Mouse (Mus musculus): ENCODE measurements around the gene Opcml. TPM values are rescaled to one million over a fixed set of nuclear protein-coding genes. Genes with fewer than 3 reads are reported as not detected.

The Opcml gene
- polyA plus RNA-seq, 1 experiment from 2014 or later, result 0.02 TPM

DNA sequence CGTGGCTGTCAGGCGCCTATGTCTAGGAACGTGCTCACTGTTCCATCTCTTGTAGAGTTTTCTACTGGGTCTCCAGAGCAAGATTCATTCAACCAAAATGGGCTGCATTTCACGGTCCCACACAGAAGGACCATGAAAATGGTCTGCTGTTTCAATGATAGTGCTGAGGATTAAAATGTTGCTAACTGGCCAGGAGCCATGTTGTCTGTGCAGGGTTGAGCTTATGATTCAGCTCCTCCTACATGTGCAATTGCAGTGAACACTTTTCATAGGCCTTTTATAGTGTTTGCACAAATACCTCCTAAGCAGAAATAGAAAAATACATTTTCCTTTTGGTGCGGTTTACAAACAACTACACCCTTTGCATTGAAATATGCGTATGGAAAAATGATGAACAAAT is 684.0 kb downstream of the Opcml start:
- TF ChIP-seq EP300 (IDR thresholded peaks at IDR 0.05; ENCODE audit: low read depth) (no peak), CTCF (IDR thresholded peaks at IDR 0.05; ENCODE audit: low read depth) (no peak)
- no peak overlapping the region for H3K9ac ChIP-seq (replicated peaks)
- no peak overlapping the region for H3K4me2 ChIP-seq (ENCODE audit: low read depth, low read length)
- H3K27ac ChIP-seq (ENCODE audit: low read depth), result no peak overlapping the region
- H3K27me3 ChIP-seq (ENCODE audit: insufficient read depth, low read length), result no peaks in the 10 kb centered on the region
- no peaks in the 10 kb centered on the region for H3K9me3 ChIP-seq (ENCODE audit: low read length)
- no peaks in the 10 kb centered on the region for H3K36me3 ChIP-seq (replicated peaks; ENCODE audit: insufficient read depth, low read length)
- ATAC-seq (no peak), DNase-seq (no peak)
- no peak overlapping the region for H3K4me3 ChIP-seq (ENCODE audit: low read depth, low read length)
- 80% methylated on average over 6 of the region's 6 CpGs for WGBS (ENCODE audit: insufficient replicate concordance)
- no peaks in the 10 kb centered on the region for H3K4me1 ChIP-seq (ENCODE audit: insufficient read depth)

DNA sequence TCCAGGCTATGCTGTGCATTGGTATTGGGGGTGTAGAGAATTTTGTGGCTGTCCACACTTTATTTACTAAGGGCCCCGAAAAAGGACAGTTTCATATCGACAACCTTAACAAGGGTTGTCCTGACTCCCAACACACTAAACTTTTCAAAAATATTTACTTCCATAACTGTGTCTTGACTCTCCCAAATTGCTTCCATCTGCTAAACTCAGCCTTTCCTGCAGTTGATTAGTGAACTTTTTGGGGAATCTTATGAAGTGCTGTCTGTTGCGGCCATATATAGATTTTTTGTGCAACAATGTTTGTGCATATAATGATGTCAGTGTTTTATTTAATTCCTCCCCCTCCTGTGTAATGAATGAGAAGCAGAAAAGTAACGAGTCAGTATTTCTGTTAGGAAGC is 690.7 kb downstream of the Opcml start:
- no peaks in the 10 kb centered on the region for H3K4me1 ChIP-seq (ENCODE audit: insufficient read depth)
- H3K9ac ChIP-seq (replicated peaks), result no peak overlapping the region
- no peak overlapping the region for H3K4me2 ChIP-seq (ENCODE audit: low read depth, low read length)
- no peak overlapping the region for H3K4me3 ChIP-seq (ENCODE audit: low read depth, low read length)
- no peaks in the 10 kb centered on the region for H3K27me3 ChIP-seq (ENCODE audit: insufficient read depth, low read length)
- no peak for ATAC-seq
- no peak overlapping the region for H3K27ac ChIP-seq (ENCODE audit: low read depth)
- no peak for DNase-seq
- no peak for TF ChIP-seq EP300 (IDR thresholded peaks at IDR 0.05; ENCODE audit: low read depth)
- no peak for TF ChIP-seq CTCF (IDR thresholded peaks at IDR 0.05; ENCODE audit: low read depth)
- no peaks in the 10 kb centered on the region for H3K9me3 ChIP-seq (ENCODE audit: low read length)
- WGBS (ENCODE audit: insufficient replicate concordance), result 82% methylated on average over 4 of the region's 4 CpGs
- no peaks in the 10 kb centered on the region for H3K36me3 ChIP-seq (replicated peaks; ENCODE audit: insufficient read depth, low read length)

DNA sequence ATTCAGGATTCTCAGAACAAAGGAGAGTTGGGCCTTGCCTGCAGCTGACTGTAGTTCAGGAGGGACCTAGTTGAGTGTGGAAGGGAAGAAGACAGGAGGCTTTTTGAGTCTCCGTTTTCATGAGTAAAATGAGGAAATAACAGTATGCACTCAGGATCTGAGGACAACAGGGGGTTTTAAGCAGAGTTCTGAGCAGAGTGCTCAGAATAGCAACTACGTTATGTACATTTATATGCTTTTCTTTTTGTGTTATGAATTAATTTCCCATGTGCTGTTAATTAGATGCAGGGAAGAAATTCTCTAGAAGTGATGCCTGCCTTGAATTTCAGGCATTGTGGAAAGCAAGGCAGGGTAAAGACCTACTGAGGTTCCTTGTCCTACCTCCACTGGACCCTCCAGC is 697.9 kb downstream of the Opcml start:
- H3K4me3 ChIP-seq (ENCODE audit: low read depth, low read length), result no peak overlapping the region
- TF ChIP-seq CTCF (IDR thresholded peaks at IDR 0.05; ENCODE audit: low read depth) (no peak), EP300 (IDR thresholded peaks at IDR 0.05; ENCODE audit: low read depth) (no peak)
- no peaks in the 10 kb centered on the region for H3K4me1 ChIP-seq (ENCODE audit: insufficient read depth)
- H3K9me3 ChIP-seq (ENCODE audit: low read length), result no peaks in the 10 kb centered on the region
- H3K4me2 ChIP-seq (ENCODE audit: low read depth, low read length), result no peak overlapping the region
- no peak for ATAC-seq
- no peaks in the 10 kb centered on the region for H3K36me3 ChIP-seq (replicated peaks; ENCODE audit: insufficient read depth, low read length)
- no peak overlapping the region for H3K9ac ChIP-seq (replicated peaks)
- WGBS (ENCODE audit: insufficient replicate concordance), result 55% methylated on average over 2 of the region's 2 CpGs
- H3K27me3 ChIP-seq (ENCODE audit: insufficient read depth, low read length), result no peaks in the 10 kb centered on the region
- no peak overlapping the region for H3K27ac ChIP-seq (ENCODE audit: low read depth)
- no peak for DNase-seq

GRCm38 (mm10) chr9:28489828-28490227 is 699.3 kb downstream of the Opcml start:
- Histone ChIP-seq H3K4me1 (ENCODE audit: insufficient read depth) (no peaks in the 10 kb centered on the region), H3K9me3 (ENCODE audit: low read length) (no peaks in the 10 kb centered on the region), H3K36me3 (replicated peaks; ENCODE audit: insufficient read depth, low read length) (no peaks in the 10 kb centered on the region), H3K4me2 (ENCODE audit: low read depth, low read length) (no peak overlapping the region), H3K27me3 (ENCODE audit: insufficient read depth, low read length) (no peaks in the 10 kb centered on the region), H3K4me3 (ENCODE audit: low read depth, low read length) (no peak overlapping the region), H3K9ac (replicated peaks) (no peak overlapping the region), H3K27ac (ENCODE audit: low read depth) (no peak overlapping the region)
- ATAC-seq (no peak), DNase-seq (no peak)
- WGBS (ENCODE audit: insufficient replicate concordance), result 57% methylated on average over 4 of the region's 4 CpGs
- TF ChIP-seq CTCF (IDR thresholded peaks at IDR 0.05; ENCODE audit: low read depth) (no peak), EP300 (IDR thresholded peaks at IDR 0.05; ENCODE audit: low read depth) (no peak)

GRCm38 (mm10) chr9:28490410-28490809 is 699.8 kb downstream of the Opcml start:
- 76% methylated on average over 3 of the region's 3 CpGs for WGBS (ENCODE audit: insufficient replicate concordance)
- TF ChIP-seq EP300 (IDR thresholded peaks at IDR 0.05; ENCODE audit: low read depth) (no peak), CTCF (IDR thresholded peaks at IDR 0.05; ENCODE audit: low read depth) (no peak)
- Histone ChIP-seq H3K36me3 (replicated peaks; ENCODE audit: insufficient read depth, low read length) (no peaks in the 10 kb centered on the region), H3K4me3 (ENCODE audit: low read depth, low read length) (no peak overlapping the region), H3K27ac (ENCODE audit: low read depth) (no peak overlapping the region), H3K9me3 (ENCODE audit: low read length) (no peaks in the 10 kb centered on the region), H3K9ac (replicated peaks) (no peak overlapping the region), H3K4me2 (ENCODE audit: low read depth, low read length) (no peak overlapping the region), H3K27me3 (ENCODE audit: insufficient read depth, low read length) (no peaks in the 10 kb centered on the region), H3K4me1 (ENCODE audit: insufficient read depth) (no peaks in the 10 kb centered on the region)
- DNase-seq (no peak), ATAC-seq (no peak)

DNA sequence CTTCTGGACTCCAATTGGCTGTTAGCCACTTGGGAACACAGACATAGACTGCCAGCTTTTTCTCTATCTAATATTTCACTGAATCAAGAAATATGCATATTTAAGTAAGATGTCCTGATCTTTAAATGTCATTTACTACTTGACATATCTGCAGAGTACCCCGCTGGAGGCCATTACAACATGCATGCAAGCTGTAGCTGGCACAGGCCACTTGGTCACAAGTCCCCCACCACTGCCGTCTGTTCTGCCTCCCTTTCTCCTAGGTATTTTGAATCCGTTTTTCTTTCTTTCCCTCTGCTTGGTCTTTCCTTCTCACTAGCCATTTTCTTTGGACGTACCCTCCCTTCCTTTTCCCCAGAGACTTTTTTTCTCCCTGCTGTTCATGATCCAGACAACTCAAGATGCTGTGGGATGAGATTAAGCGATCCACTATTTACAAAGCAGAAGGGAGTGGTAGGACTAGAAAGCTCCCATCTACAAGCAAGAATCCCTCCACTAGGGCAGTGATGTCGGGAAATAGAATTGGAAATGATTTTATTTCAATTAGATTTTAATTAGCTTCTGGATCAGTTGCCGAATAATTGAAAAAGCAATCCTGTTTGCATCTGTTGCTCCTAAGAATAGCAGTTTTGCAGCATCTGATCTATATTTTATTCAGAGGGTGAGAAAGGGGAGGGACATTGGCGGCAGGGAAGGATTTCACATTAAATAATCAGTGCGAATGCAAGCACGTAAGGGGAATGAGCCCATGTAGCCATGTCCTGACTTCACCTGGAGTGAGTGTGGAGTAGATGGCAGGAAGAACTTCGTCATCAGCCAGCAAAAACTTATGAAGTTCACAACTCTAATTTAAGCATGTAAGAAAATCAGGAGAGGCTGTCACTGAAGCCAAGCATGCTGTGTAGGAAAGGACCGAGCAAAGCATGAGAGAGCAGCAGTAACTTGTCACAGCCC is 709.5 kb downstream of the Opcml start:
- Histone ChIP-seq H3K4me1 (ENCODE audit: insufficient read depth) (no peaks in the 10 kb centered on the region), H3K9me3 (ENCODE audit: low read length) (no peaks in the 10 kb centered on the region), H3K27me3 (ENCODE audit: insufficient read depth, low read length) (no peaks in the 10 kb centered on the region), H3K36me3 (replicated peaks; ENCODE audit: insufficient read depth, low read length) (no peaks in the 10 kb centered on the region), H3K9ac (replicated peaks) (no peak overlapping the region), H3K4me3 (ENCODE audit: low read depth, low read length) (no peak overlapping the region), H3K27ac (ENCODE audit: low read depth) (no peak overlapping the region), H3K4me2 (ENCODE audit: low read depth, low read length) (no peak overlapping the region)
- TF ChIP-seq CTCF (IDR thresholded peaks at IDR 0.05; ENCODE audit: low read depth) (no peak), EP300 (IDR thresholded peaks at IDR 0.05; ENCODE audit: low read depth) (no peak)
- DNase-seq (no peak), ATAC-seq (no peak)
- 68% methylated on average over 12 of the region's 12 CpGs for WGBS (ENCODE audit: insufficient replicate concordance)
